Mouse (Mus musculus) stomach, postnatal 0 days (tissue): ENCODE measurements around the gene Cpm. TPM values are rescaled to one million over a fixed set of nuclear protein-coding genes. Genes with fewer than 3 reads are reported as not detected.

Source experiments
- ATAC-seq: fragments of 200-750 bp; cut with Nextera tagmentation; 2 replicates; pipeline ENCODE4 v1.8.0; 2017; ENCODE audit not compliant: low FRiP score, low TSS enrichment
- DNase-seq: peaks from one replicate; pipeline ENCODE4 v3.0.0-alpha.2; 2016; ENCODE audit warnings: low spot score
- H3K27ac ChIP-seq: fragments of 300-500 bp; sonication (generic); replicated peaks from 2 replicates; pipeline ENCODE4 v1.5.1; 2014; ENCODE audit warnings: mild to moderate bottlenecking, control low read depth
- H3K27me3 ChIP-seq: fragments of 300-500 bp; sonication (generic); 2 replicates; pipeline ENCODE4 v1.6.1; 2014; ENCODE audit warnings: low read length; ENCODE audit not compliant: control insufficient read depth, insufficient read depth
- H3K36me3 ChIP-seq: fragments of 300-500 bp; sonication (generic); 2 replicates; pipeline ENCODE4 v1.6.1; 2014; ENCODE audit warnings: low read length, mixed read lengths; ENCODE audit not compliant: control insufficient read depth, insufficient read depth
- H3K4me1 ChIP-seq: fragments of 300-500 bp; sonication (generic); replicated peaks from 2 replicates; pipeline ENCODE4 v1.6.1; 2014; ENCODE audit warnings: antibody characterized with exemption; ENCODE audit not compliant: control insufficient read depth, insufficient read depth
- H3K4me2 ChIP-seq: fragments of 300-500 bp; sonication (generic); replicated peaks from 2 replicates; pipeline ENCODE4 v1.6.1; 2014; ENCODE audit warnings: low read depth, mild to moderate bottlenecking, control low read depth, moderate library complexity
- H3K4me3 ChIP-seq: fragments of 300-500 bp; sonication (generic); 2 replicates; pipeline ENCODE4 v1.5.1; 2014; ENCODE audit warnings: low read depth, low read length, control low read depth
- H3K9ac ChIP-seq: fragments of 300-500 bp; sonication (generic); 2 replicates; pipeline ENCODE4 v1.6.1; 2014; ENCODE audit warnings: mild to moderate bottlenecking, low read length, control low read depth, mixed read lengths
- H3K9me3 ChIP-seq: fragments of 300-500 bp; sonication (generic); 2 replicates; pipeline ENCODE4 v1.6.1; 2016; ENCODE audit warnings: low read length; ENCODE audit not compliant: control insufficient read depth
- CTCF ChIP-seq: IDR thresholded peaks from 2 replicates; pipeline ENCODE4 v1.5.1; 2016; ENCODE audit warnings: antibody characterized with exemption, low read depth, mild to moderate bottlenecking, moderate library complexity
- EP300 ChIP-seq: optimal IDR thresholded peaks from 2 replicates; pipeline ENCODE3; 2016; ENCODE audit warnings: antibody characterized with exemption
- WGBS: fragments of 180-500 bp; shearing (Covaris S2); extraction: QIAGEN DNeasy Blood & Tissue Kit; methylation state at CpG from one replicate; pipeline ENCODE4 v1.1.7; 2014; 5-methylcytosine and 5-hydroxymethylcytosine counted together
- polyA plus RNA-seq: library from polyadenylated mRNA; unstranded; fragments of >200 nt; fragmentation: Nextera tagmentation; extraction: Ambion mirVana; gene quantifications from 2 replicates; pipeline ENCODE4 v1.2.1, GENCODE M21; 2015

Cpm gene
- polyA plus RNA-seq, 1 experiment from 2014 or later, result 22.9 TPM

DNA sequence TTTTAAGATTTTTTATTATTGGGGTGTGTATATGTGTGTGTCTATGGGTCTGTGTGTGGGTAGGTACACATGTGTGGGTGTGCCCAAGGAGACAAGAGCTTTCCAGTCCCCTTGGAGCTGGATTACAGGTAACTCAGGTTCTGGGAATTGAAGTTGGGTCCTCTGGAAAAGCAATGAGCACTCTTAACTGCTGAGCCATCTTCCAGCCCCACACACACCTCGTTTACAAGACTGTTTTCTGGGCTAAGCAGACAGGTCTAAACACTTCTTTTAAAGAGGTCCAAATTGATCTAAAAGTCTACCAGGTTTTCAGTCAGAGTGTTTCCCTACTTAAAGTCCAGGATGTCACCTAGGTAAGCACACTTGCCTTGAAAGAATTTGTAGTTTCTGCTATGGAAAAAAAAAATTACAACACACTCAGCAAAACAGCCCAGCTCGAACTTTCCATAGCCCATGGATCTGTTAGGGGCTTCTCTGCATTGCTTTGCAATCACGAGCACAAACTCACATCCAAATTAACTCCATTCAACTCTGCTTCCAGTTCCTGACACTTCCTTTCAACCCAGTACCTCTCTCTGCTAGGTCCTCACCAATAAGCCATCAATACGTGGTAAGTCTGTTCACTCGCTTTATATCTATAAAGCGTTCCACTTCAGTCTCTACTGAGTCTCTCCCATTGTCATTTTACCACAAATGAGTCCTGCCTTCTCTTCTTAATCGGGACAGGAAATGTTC, 36.8 kb upstream of the Cpm start:
- Histone ChIP-seq H3K27me3 (no peaks in the 10 kb centered on the region), H3K4me3 (no peak overlapping the region), H3K9me3 (no peaks in the 10 kb centered on the region), H3K27ac (no peak overlapping the region), H3K4me1 (no peaks in the 10 kb centered on the region), H3K36me3 (no peaks in the 10 kb centered on the region), H3K9ac (no peak overlapping the region), H3K4me2 (no peak overlapping the region)
- ATAC-seq, result no peak
- WGBS, result 78% methylated on average over 7 of the region's 7 CpGs
- DNase-seq, result no peak
- TF ChIP-seq CTCF (no peak), EP300 (no peak)

GRCm38 (mm10) chr10:117593041-117593570, 36.2 kb upstream of the Cpm start:
- no peak for TF ChIP-seq EP300
- TF ChIP-seq CTCF, result no peak
- no peak overlapping the region for H3K9ac ChIP-seq
- no peak overlapping the region for H3K4me2 ChIP-seq
- H3K27ac ChIP-seq, result no peak overlapping the region
- ATAC-seq, result no peak
- no peaks in the 10 kb centered on the region for H3K36me3 ChIP-seq
- no peak for DNase-seq
- WGBS, result 87% methylated on average over 5 of the region's 5 CpGs
- H3K4me3 ChIP-seq, result no peak overlapping the region
- H3K4me1 ChIP-seq, result no peaks in the 10 kb centered on the region
- no peaks in the 10 kb centered on the region for H3K27me3 ChIP-seq
- no peaks in the 10 kb centered on the region for H3K9me3 ChIP-seq

- H3K4me3 ChIP-seq, result no peak overlapping the region
- H3K36me3 ChIP-seq, result no peaks in the 10 kb centered on the region
- H3K4me2 ChIP-seq, result no peak overlapping the region
- TF ChIP-seq EP300 (no peak), CTCF (no peak)
- no peak overlapping the region for H3K27ac ChIP-seq
- H3K9ac ChIP-seq, result no peak overlapping the region
- no peaks in the 10 kb centered on the region for H3K9me3 ChIP-seq
- 93% methylated on average over 13 of the region's 13 CpGs for WGBS
- H3K4me1 ChIP-seq, result no peaks in the 10 kb centered on the region
- DNase-seq, result no peak
- no peak for ATAC-seq
- no peaks in the 10 kb centered on the region for H3K27me3 ChIP-seq
Measured at GRCm38 (mm10) chr10:117593857-117594256, 35.4 kb upstream of the Cpm start.

- WGBS, result 89% methylated on average over 17 of the region's 17 CpGs
Measured at GRCm38 (mm10) chr10:117594291-117594850, 34.9 kb upstream of the Cpm start.

GRCm38 (mm10) chr10:117594913-117595312, 34.4 kb upstream of the Cpm start:
- Histone ChIP-seq H3K27ac (no peak overlapping the region), H3K4me2 (no peak overlapping the region), H3K4me1 (no peaks in the 10 kb centered on the region), H3K4me3 (no peak overlapping the region), H3K9ac (no peak overlapping the region), H3K9me3 (no peaks in the 10 kb centered on the region), H3K36me3 (no peaks in the 10 kb centered on the region), H3K27me3 (no peaks in the 10 kb centered on the region)
- TF ChIP-seq EP300, result no peak
- TF ChIP-seq CTCF, result no peak
- ATAC-seq (no peak), DNase-seq (no peak)
- 91% methylated on average over 13 of the region's 13 CpGs for WGBS

More at GRCm38 (mm10) chr10:117594291-117594850, 34.9 kb upstream of the Cpm start:
- Histone ChIP-seq H3K9me3 (no peaks in the 10 kb centered on the region), H3K27ac (no peak overlapping the region), H3K9ac (no peak overlapping the region), H3K4me3 (no peak overlapping the region), H3K36me3 (no peaks in the 10 kb centered on the region), H3K4me1 (no peaks in the 10 kb centered on the region), H3K4me2 (no peak overlapping the region), H3K27me3 (no peaks in the 10 kb centered on the region)
- TF ChIP-seq EP300, result no peak
- TF ChIP-seq CTCF, result no peak
- ATAC-seq, result no peak
- no peak for DNase-seq

DNA sequence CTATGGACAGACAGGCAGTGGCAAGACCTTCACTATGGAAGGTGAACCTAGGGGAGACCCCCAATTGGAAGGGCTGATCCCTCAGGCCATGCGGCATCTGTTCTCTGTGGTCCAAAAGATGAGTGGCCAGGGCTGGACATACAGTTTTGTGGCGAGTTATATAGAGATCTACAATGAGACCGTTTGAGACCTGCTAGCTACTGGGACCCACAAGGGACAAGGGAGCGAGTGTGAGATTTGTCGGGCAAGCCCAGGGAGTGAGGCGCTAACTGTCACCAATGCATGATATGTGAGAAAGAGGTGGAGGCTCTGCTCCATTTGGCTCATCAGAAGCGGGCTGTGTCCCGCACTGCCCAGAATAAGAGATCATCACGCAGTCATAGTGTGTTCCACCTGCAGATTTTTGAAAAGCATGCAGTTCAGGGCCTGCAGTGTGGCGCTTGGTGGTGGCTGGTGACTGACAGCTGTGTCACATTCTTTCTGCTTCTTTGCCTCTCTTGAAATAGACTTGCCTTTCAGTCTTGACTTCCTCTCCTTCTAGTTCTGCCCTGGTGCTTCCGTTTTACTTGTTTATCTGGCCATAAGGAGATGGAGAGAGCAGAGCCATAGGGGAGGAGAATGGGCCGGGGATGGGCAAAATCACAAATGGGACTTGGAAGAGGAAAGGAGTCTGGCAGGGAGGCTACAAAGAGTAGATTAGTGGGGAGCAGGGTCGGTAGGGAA, 33.7 kb upstream of the Cpm start:
- Histone ChIP-seq H3K9me3 (no peaks in the 10 kb centered on the region), H3K27me3 (no peaks in the 10 kb centered on the region), H3K36me3 (no peaks in the 10 kb centered on the region), H3K4me3 (no peak overlapping the region), H3K27ac (no peak overlapping the region), H3K4me2 (no peak overlapping the region), H3K9ac (no peak overlapping the region), H3K4me1 (no peaks in the 10 kb centered on the region)
- TF ChIP-seq CTCF (no peak), EP300 (no peak)
- ATAC-seq (no peak), DNase-seq (no peak)
- 78% methylated on average over 13 of the region's 13 CpGs for WGBS
